Mouse (Mus musculus) liver, postnatal 0 days (tissue): ENCODE data around the gene Gm7137. TPM values are rescaled to one million over a fixed set of nuclear protein-coding genes. Genes with fewer than 3 reads are reported as not detected.
"Not testable (repeated sequence)": the region's sequence is repeated elsewhere in the genome, so short reads cannot be mapped to it uniquely, and the experiment has no call there.

Source experiments
- ATAC-seq: fragments of 200-750 bp; cut with Nextera tagmentation; 2 replicates; pipeline ENCODE4 v1.8.0; 2017; ENCODE audit warnings: mild to moderate bottlenecking, moderate library complexity
- DNase-seq: peaks from one replicate; pipeline ENCODE4 v3.0.0-alpha.2; 2016
- H3K27ac ChIP-seq: fragments of 300-500 bp; sonication (generic); 2 replicates; pipeline ENCODE4 v1.5.1; 2014; ENCODE audit warnings: antibody characterized with exemption, moderate library complexity, mild to moderate bottlenecking, low read depth
- H3K27me3 ChIP-seq: fragments of 300-500 bp; sonication (generic); 2 replicates; pipeline ENCODE4 v1.6.1; 2014; ENCODE audit warnings: low read length, control low read depth, mixed read lengths; ENCODE audit not compliant: insufficient read depth
- H3K36me3 ChIP-seq: fragments of 300-500 bp; sonication (generic); replicated peaks from 2 replicates; pipeline ENCODE4 v1.6.1; 2014; ENCODE audit warnings: mild to moderate bottlenecking, control low read depth, low read length, moderate library complexity, mixed read lengths; ENCODE audit not compliant: insufficient read depth
- H3K4me1 ChIP-seq: fragments of 300-500 bp; sonication (generic); 2 replicates; pipeline ENCODE4 v1.6.1; 2014; ENCODE audit warnings: antibody characterized with exemption, mild to moderate bottlenecking, control low read depth; ENCODE audit not compliant: insufficient read depth
- H3K4me2 ChIP-seq: fragments of 300-500 bp; sonication (generic); 2 replicates; pipeline ENCODE4 v1.6.1; 2014; ENCODE audit warnings: low read depth, mild to moderate bottlenecking, low read length, moderate library complexity, mixed read lengths
- H3K4me3 ChIP-seq: fragments of 300-500 bp; sonication (generic); 2 replicates; pipeline ENCODE4 v1.5.1; 2014; ENCODE audit warnings: low read depth, low read length
- H3K9ac ChIP-seq: fragments of 300-500 bp; sonication (generic); replicated peaks from 2 replicates; pipeline ENCODE4 v1.6.1; 2014; ENCODE audit warnings: mild to moderate bottlenecking, moderate library complexity
- H3K9me3 ChIP-seq: fragments of 300-500 bp; sonication (generic); 2 replicates; pipeline ENCODE4 v1.6.1; 2016; ENCODE audit warnings: mild to moderate bottlenecking, control low read depth, low read length, mixed read lengths
- CTCF ChIP-seq: sonication (generic); IDR thresholded peaks from 2 replicates; pipeline ENCODE4 v1.5.1; 2016; ENCODE audit warnings: antibody characterized with exemption, low read depth
- EP300 ChIP-seq: IDR thresholded peaks from 2 replicates; pipeline ENCODE4 v1.6.1; 2016; ENCODE audit warnings: antibody characterized with exemption, low read depth, mild to moderate bottlenecking
- WGBS: fragments of 180-500 bp; shearing (Covaris S2); extraction: QIAGEN DNeasy Blood & Tissue Kit; methylation state at CpG from one replicate; pipeline ENCODE4 v1.1.7; 2014; ENCODE audit not compliant: insufficient replicate concordance; 5-methylcytosine and 5-hydroxymethylcytosine counted together
- polyA plus RNA-seq: library from polyadenylated mRNA; unstranded; fragments of >200 nt; fragmentation: Nextera tagmentation; extraction: Ambion mirVana; gene quantifications from 2 replicates; pipeline ENCODE4 v1.2.1, GENCODE M21; 2015

Gm7137 gene
- polyA plus RNA-seq, result not detected in 2 replicates

DNA sequence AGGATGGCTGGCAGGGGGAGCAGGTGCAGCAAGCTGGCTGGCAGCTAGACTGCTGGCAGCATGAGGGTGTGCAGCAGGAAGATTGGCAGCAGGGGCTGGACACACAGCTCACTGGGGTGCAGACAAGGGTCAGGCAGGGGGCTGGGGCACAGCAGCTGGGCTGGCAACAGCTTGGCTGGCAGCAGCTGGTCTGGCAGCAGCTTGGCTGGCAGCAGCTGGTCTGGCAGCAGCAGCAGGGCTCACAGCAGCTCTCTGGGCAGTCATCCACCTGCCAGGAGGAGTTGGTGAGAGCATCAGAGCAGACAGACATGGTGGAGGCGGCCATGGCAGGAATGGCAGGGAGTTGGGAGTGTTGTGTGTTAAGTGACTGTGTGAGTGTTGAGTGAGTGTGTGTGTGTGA lies at the start of gene Gm7137:
Gene Gm7137 (minus strand): TSS at position 325 of the 400 bp plus-strand sequence.
- not testable (repeated sequence) for H3K4me3 ChIP-seq, H3K4me2 ChIP-seq, DNase-seq, H3K36me3 ChIP-seq, H3K9ac ChIP-seq, ATAC-seq, H3K27ac ChIP-seq, H3K4me1 ChIP-seq, H3K27me3 ChIP-seq, H3K9me3 ChIP-seq
- no CpG with 5 or more reads among the region's 1 CpGs for WGBS

DNA sequence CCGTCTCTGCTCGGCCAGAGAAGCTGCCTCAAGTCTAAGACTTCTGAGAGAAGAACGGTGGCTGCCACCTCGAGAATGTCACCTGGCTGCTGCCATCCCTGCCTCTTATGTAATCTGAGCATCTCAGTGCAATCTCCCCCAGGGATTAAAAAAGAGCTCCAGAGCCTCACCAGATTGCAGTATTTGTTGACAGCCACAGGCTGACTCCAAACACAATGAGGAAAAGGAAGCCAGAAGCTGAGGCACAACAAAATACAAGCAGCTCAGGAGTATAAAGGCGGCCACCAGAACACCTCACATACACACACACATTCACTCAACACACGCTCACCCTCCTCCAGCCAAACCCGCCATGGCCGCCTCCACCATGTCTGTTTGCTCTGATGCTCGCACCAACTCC lies 47.6 kb upstream of the Gm7137 start, which contains the start of gene Krtap10-10:
Gene Krtap10-10 (plus strand): TSS at position 301 of the 400 bp plus-strand sequence.
- WGBS, result 65% methylated on average over 9 of the region's 9 CpGs
- H3K4me2 ChIP-seq, result no peak within 1 kb of the TSS
- no peaks in the 10 kb centered on the region for H3K36me3 ChIP-seq
- H3K4me1 ChIP-seq, result no peaks in the 10 kb centered on the region
- no peak within 1 kb of the TSS for H3K27ac ChIP-seq
- DNase-seq, result no peak
- no peak for ATAC-seq
- TF ChIP-seq CTCF, result no peak
- no peak within 1 kb of the TSS for H3K9ac ChIP-seq
- H3K27me3 ChIP-seq, result no peaks in the 10 kb centered on the region
- H3K4me3 ChIP-seq, result no peak within 1 kb of the TSS
- H3K9me3 ChIP-seq, result no peaks in the 10 kb centered on the region

DNA sequence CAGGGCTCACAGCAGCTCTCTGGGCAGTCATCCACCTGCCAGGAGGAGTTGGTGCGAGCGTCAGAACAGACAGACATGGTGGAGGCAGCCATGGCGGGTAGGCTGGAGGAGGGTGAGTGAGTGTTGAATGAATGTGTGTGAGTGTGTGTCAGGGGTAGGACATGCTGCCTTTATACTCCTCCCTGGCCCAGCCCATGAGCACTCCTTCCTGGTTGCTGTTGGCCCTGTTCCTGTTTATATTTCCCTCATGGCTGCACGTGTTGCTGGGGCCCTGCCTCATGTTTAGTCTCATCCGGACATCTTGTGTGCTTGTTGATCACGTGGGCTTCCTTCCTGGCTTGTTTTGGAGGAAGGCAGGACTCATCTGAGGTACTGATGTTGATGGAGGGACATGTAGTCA lies 39.0 kb upstream of the Gm7137 start, which contains the start of gene Krtap10-4:
Gene Krtap10-4 (minus strand): TSS at position 145 of the 400 bp plus-strand sequence.
- no peak within 1 kb of the TSS for H3K9ac ChIP-seq
- H3K27ac ChIP-seq, result no peak within 1 kb of the TSS
- no peak for DNase-seq
- WGBS, result 49% methylated on average over 6 of the region's 6 CpGs
- H3K4me2 ChIP-seq, result no peak within 1 kb of the TSS
- no peak within 1 kb of the TSS for H3K4me3 ChIP-seq
- TF ChIP-seq CTCF (no peak), EP300 (no peak)
- no peaks in the 10 kb centered on the region for H3K4me1 ChIP-seq
- no peaks in the 10 kb centered on the region for H3K9me3 ChIP-seq
- H3K27me3 ChIP-seq, result no peaks in the 10 kb centered on the region
- H3K36me3 ChIP-seq, result no peaks in the 10 kb centered on the region
- no peak for ATAC-seq

DNA sequence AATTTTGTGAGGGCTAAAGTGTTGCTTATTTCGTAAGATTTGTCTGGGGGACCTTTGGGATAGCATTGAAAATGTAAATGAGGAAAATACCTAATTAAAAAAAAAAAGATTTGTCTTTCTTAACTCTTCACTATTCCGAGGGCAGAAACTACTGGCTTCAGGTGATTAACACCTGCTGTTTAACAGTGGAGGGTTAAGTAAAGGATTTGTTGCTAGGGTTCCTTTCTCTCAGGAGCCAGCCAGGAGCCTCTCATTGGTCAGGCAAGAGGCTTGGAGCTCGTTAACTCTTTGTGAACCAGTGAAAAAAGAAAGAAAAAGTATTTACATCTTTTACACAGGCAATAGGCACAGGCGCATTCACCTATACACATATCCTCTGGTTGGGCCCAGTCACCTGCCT lies 31.2 kb upstream of the Gm7137 start:
- no peak overlapping the region for H3K4me2 ChIP-seq
- DNase-seq (no peak), ATAC-seq (no peak)
- H3K27ac ChIP-seq, result no peak overlapping the region
- 54% methylated on average over 4 of the region's 4 CpGs for WGBS
- H3K27me3 ChIP-seq, result no peaks in the 10 kb centered on the region
- no peaks in the 10 kb centered on the region for H3K36me3 ChIP-seq
- no peaks in the 10 kb centered on the region for H3K9me3 ChIP-seq
- TF ChIP-seq EP300, result no peak
- no peak for TF ChIP-seq CTCF
- H3K4me3 ChIP-seq, result no peak overlapping the region
- no peak overlapping the region for H3K9ac ChIP-seq
- no peaks in the 10 kb centered on the region for H3K4me1 ChIP-seq

DNA sequence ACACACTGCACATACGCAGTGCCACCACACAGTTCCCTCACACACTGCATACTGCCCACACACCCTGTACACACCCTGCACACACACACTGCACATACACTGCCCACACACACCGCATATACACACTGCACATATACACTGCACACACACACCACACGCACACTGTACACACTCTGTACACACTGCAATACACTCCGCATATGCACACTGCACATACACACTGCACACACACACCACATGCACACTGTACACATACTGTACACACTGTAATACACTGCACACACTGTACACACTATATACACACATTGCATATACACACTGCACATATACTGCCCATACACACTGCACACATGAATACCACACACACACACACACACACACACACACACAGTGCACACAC lies 30.5 kb upstream of the Gm7137 start:
- Histone ChIP-seq H3K9me3 (no peaks in the 10 kb centered on the region), H3K36me3 (no peaks in the 10 kb centered on the region), H3K27me3 (no peaks in the 10 kb centered on the region), H3K9ac (no peak overlapping the region), H3K4me1 (no peaks in the 10 kb centered on the region), H3K4me3 (no peak overlapping the region), H3K27ac (no peak overlapping the region), H3K4me2 (no peak overlapping the region)
- ATAC-seq (no peak), DNase-seq (no peak)
- 94% methylated on average over 4 of the region's 4 CpGs for WGBS
- TF ChIP-seq EP300 (no peak), CTCF (no peak)

DNA sequence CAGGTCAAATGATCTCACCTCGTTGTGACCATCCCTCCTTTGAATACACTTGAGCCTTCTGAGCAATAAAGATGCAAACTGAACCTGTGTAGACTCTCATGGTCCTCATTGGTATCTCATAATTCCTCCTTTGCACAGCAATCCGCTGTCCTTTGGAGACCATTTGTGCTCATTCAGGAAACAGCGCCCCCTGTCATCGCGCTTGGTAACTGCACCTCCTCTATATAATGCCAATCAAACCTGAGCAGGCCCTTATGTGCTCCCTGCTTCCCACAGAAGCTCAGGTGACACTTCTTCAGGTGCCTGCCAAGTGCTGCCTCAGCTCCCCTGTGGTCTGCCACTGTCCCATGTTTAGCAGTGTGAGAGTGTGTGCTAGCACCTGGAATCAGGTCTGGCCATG lies 27.5 kb upstream of the Gm7137 start:
- Histone ChIP-seq H3K36me3 (no peaks in the 10 kb centered on the region), H3K27me3 (no peaks in the 10 kb centered on the region), H3K27ac (no peak overlapping the region), H3K4me1 (no peaks in the 10 kb centered on the region), H3K4me2 (no peak overlapping the region), H3K9ac (no peak overlapping the region), H3K9me3 (no peaks in the 10 kb centered on the region), H3K4me3 (no peak overlapping the region)
- 24% methylated on average over 5 of the region's 5 CpGs for WGBS
- no peak for ATAC-seq
- peak; percentile 65 for TF ChIP-seq CTCF
- no peak for TF ChIP-seq EP300
- DNase-seq, result peak; percentile 33

DNA sequence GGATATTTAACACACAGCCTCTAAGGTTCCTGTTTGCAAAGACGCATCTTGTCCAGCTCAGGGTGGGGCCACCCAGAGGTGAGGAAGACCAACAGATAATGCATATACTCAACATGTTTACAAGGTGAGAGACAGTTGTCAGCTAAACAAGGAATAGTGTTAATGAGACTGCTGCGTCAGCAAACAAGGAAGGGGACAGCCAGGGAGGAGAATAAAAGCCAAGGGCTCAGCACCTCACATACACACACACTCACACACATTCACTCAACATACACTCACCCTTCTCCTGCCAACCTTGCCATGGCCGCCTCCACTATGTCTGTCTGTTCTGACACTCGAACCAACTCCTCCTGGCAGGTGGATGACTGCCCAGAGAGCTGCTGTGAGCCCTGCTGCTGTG lies 26.4 kb upstream of the Gm7137 start, which contains the start of gene Gm2696:
Gene Gm2696 (plus strand): TSS at position 301 of the 400 bp plus-strand sequence.
- 39% methylated on average over 4 of the region's 4 CpGs for WGBS
- H3K4me2 ChIP-seq, result no peak within 1 kb of the TSS
- no peak within 1 kb of the TSS for H3K27ac ChIP-seq
- ATAC-seq (no peak), DNase-seq (no peak)
- no peaks in the 10 kb centered on the region for H3K36me3 ChIP-seq
- no peak within 1 kb of the TSS for H3K4me3 ChIP-seq
- no peak for TF ChIP-seq CTCF
- TF ChIP-seq EP300, result no peak
- no peaks in the 10 kb centered on the region for H3K4me1 ChIP-seq
- H3K9me3 ChIP-seq, result no peaks in the 10 kb centered on the region
- no peak within 1 kb of the TSS for H3K9ac ChIP-seq
- no peaks in the 10 kb centered on the region for H3K27me3 ChIP-seq
